Mouse (Mus musculus): Measurements from ENCODE around the gene Fam234a. TPM values are rescaled to one million over a fixed set of nuclear protein-coding genes. Genes with fewer than 3 reads are reported as not detected.

The Fam234a gene
- polyA plus RNA-seq, 1 experiment from 2014 or later: 16.4 TPM

DNA sequence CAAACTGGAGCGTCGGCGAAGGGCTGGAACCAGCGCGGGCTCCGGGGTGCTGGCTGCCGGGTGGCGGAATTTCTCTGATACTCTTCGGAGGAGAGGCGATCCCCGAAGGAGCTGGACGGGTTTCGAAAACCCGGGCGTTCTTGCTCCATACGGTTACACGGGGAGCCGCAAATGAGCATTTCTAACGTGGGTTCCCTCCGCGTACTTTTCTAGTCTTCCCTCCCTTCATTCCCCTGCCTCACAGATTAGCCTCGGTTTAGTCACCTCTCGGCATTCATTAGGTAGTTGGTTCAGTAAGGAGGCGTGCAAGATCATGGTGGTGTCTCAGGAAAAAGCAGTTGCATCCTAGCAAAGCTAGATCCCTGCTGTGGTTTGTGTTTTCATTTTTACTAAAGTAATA, 9.4 kb upstream of the Fam234a start:
- H3K4me2 ChIP-seq: peak overlapping the region; percentile 74
- no peaks in the 10 kb centered on the region for H3K9me3 ChIP-seq (replicated peaks)
- peak overlapping the region; percentile 93 for H3K9ac ChIP-seq
- peak overlapping the region; percentile 97 for H3K27ac ChIP-seq (replicated peaks)
- no peaks in the 10 kb centered on the region for H3K27me3 ChIP-seq
- H3K4me3 ChIP-seq (replicated peaks): peak overlapping the region; percentile 93
- peaks cover 24% of the 10 kb centered on the region for H3K4me1 ChIP-seq (replicated peaks)
- ATAC-seq (ENCODE audit: insufficient read depth): no peak
- 0% methylated on average over 24 of the region's 24 CpGs for WGBS (ENCODE audit: insufficient replicate concordance)
- H3K36me3 ChIP-seq (replicated peaks): peaks cover 24% of the 10 kb centered on the region

DNA sequence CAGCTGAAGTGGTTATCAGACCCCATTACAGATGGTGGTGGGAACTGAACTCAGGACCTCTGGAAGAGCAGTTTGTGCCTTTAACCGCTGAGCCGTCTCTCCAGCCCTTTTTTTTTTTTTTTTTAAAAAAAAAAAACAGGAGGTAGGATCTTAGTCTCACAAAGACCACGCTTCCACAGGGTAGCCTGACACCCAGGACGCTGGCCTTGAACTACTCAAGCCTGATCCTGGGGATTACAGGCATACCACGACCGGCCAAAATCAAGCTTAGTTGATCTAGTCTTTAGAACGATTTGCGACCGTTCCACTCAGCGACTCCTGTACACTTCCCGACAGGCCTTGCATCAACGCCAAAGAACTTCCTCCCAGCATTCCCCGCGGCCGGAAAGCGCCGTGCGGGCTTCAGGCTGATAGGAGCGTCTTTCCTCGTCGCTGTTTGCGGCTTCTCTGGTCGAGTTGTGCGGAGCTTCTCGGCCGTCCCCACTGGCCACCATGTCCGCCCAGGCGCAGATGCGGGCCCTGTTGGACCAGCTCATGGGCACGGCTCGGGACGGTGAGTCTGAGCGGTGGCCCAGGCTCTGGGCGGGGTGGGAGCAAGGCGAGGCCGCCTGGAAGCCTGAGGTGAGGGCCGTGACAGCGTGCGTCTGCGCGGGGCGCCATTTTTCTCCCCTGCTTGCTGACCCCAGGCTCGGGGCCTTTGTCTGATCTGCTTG, 8.7 kb upstream of the Fam234a start, which contains the start of gene Luc7l:
Luc7l (plus strand) TSS at position 358 of the 713 bp plus-strand sequence.
- peak within 1 kb of the TSS; percentile 74 for H3K4me2 ChIP-seq
- H3K9me3 ChIP-seq (replicated peaks): no peaks in the 10 kb centered on the region
- H3K4me1 ChIP-seq (replicated peaks): peaks cover 24% of the 10 kb centered on the region
- peak; percentile 96 for ATAC-seq (ENCODE audit: insufficient read depth)
- peaks cover 17% of the 10 kb centered on the region for H3K36me3 ChIP-seq (replicated peaks)
- peak within 1 kb of the TSS; percentile 97 for H3K27ac ChIP-seq (replicated peaks)
- peak within 1 kb of the TSS; percentile 93 for H3K4me3 ChIP-seq (replicated peaks)
- under 1% methylated on average over 43 of the region's 43 CpGs for WGBS (ENCODE audit: insufficient replicate concordance)
- H3K27me3 ChIP-seq: no peaks in the 10 kb centered on the region
- peak within 1 kb of the TSS; percentile 93 for H3K9ac ChIP-seq

DNA sequence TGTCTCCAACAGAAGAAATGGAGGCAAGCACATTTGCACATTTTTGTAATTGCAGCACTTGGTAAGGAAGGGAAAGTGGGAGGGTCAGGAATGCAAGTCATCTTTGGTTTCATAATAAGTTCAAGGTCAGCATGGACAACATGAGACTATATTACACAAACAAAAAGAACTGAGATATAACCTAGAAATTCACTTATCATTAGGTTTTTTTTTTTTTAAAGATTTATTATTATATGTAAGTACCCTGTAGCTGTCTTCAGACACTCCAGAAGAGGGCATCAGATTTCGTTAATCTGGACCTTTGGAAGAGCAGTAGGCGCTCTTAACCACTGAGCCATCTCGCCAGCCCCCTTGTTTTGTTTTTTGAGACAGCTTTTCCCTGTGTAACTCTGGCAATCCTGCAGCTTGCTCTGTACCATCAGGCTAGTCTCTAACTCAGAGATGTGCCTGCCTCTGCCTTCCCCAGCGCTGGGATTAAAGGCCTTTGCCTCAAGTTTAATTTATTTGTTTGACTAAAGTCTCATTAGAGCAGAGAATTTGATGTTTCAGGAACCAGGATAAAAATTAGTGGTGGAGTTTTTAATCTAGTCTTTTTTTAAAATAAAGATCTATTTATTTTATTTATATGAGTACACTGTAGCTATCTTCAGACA, 8.0 kb upstream of the Fam234a start:
- ATAC-seq (ENCODE audit: insufficient read depth): no peak
- H3K4me3 ChIP-seq (replicated peaks): peak overlapping the region; percentile 93
- H3K27me3 ChIP-seq: no peaks in the 10 kb centered on the region
- H3K4me2 ChIP-seq: peak overlapping the region; percentile 74
- no peaks in the 10 kb centered on the region for H3K9me3 ChIP-seq (replicated peaks)
- peak overlapping the region; percentile 97 for H3K27ac ChIP-seq (replicated peaks)
- H3K4me1 ChIP-seq (replicated peaks): peaks cover 24% of the 10 kb centered on the region
- H3K36me3 ChIP-seq (replicated peaks): peaks cover 10% of the 10 kb centered on the region
- WGBS (ENCODE audit: insufficient replicate concordance): 50% methylated on average over 4 of the region's 4 CpGs
- peak overlapping the region; percentile 44; the same call in 1 of the 2 replicates for H3K9ac ChIP-seq

DNA sequence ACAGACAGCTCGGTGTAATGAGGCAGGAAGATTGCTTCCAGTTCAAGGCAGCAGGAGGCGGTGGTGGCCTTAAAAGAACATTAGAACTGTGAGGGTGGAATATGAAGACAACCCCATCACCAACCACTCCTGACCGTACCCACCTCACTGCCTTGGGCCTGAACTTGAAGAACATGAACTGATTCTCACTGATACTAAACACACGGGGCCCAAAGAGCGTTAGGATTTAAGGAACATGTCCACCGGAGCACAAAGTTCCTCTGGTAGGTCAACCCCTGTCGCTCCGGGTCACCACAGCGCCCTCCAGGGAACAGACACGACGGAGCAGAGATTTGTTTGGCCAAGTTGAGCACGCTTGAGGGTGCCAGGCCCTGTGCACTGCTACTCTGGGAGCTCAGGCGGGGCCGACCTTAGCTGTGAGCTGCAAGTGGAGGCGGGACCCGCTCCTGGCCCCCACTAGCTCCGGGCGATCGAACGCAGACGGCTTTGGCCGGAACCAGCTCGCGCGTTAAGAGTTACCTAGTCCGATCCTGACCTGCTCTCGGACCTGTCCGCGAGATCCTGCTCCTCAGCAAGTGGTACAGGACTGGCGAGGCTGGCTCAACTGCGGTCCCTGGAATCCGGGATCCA, 456 bp downstream of the Fam234a start:
- Histone ChIP-seq H3K9me3 (replicated peaks) (no peaks in the 10 kb centered on the region), H3K4me3 (replicated peaks) (peak overlapping the region; percentile 71), H3K36me3 (replicated peaks) (no peaks in the 10 kb centered on the region), H3K27me3 (no peaks in the 10 kb centered on the region), H3K4me2 (peak overlapping the region; percentile 98), H3K27ac (replicated peaks) (peak overlapping the region; percentile 78), H3K9ac (peak overlapping the region; percentile 63), H3K4me1 (replicated peaks) (peaks cover 54% of the 10 kb centered on the region)
- under 1% methylated on average over 32 of the region's 32 CpGs for WGBS (ENCODE audit: insufficient replicate concordance)
- peak; percentile 70 for ATAC-seq (ENCODE audit: insufficient read depth)

DNA sequence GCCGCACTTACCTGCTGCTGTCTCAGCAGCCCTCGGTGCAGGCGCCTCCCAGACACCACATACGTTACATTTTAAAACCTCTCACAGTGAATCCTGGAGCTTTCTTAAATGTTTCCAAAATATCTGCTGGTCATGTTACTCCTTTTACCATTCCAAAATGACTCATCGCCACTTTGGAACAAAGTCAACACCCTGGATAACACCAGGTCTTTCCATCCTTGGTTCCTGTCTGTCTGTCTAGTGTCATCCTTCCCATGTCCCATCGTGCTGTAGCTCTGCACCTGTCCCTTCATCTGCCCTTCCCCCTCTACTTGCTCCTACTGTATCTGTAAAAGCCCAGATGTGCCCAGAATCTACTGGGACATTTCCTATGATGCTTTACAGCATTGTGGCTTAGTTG, 3.1 kb downstream of the Fam234a start:
- Histone ChIP-seq H3K27ac (replicated peaks) (peak overlapping the region; percentile 51; the same call in 1 of the 2 replicates), H3K4me3 (replicated peaks) (no peak overlapping the region), H3K9ac (no peak overlapping the region), H3K9me3 (replicated peaks) (no peaks in the 10 kb centered on the region), H3K36me3 (replicated peaks) (no peaks in the 10 kb centered on the region), H3K4me1 (replicated peaks) (peaks cover 76% of the 10 kb centered on the region), H3K27me3 (no peaks in the 10 kb centered on the region), H3K4me2 (no peak overlapping the region)
- WGBS (ENCODE audit: insufficient replicate concordance): 66% methylated on average over 6 of the region's 6 CpGs
- no peak for ATAC-seq (ENCODE audit: insufficient read depth)

DNA sequence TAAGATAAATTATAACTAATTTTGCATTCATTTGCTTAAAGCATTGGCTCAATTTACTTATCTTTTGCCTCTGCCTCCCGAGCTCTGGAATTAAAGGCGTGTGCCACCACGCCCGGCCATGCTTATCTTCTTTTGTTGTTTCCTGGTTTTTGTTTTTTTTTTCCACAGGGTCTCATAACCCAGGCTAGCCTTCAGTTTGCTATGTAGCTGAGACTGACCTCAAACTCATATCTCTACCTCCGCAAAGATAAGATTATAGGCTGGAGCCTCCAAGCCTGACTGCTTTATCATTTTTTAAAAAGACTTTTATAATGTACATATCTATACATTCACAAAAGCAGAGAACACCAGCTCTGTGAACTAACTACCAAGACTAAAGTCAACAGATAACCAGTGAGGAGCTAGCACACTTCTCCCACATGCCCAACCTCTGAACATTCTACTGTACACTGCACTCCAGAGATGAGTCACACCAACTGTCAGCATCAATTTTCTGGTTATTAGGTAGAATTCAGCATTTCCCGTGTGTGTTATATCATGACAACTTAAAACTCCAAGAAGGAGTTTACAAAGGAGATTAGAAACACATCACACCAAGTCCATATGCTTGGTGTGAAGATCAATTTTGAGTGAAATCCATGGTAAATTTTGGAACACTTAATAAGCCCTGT, 3.8 kb downstream of the Fam234a start:
- 19% methylated on average over 6 of the region's 6 CpGs for WGBS (ENCODE audit: insufficient replicate concordance)
- H3K4me3 ChIP-seq (replicated peaks): no peak overlapping the region
- peak overlapping the region; percentile 51; the same call in 1 of the 2 replicates for H3K27ac ChIP-seq (replicated peaks)
- H3K4me2 ChIP-seq: peak overlapping the region; percentile 14
- no peaks in the 10 kb centered on the region for H3K27me3 ChIP-seq
- H3K4me1 ChIP-seq (replicated peaks): peaks cover 83% of the 10 kb centered on the region
- no peaks in the 10 kb centered on the region for H3K36me3 ChIP-seq (replicated peaks)
- ATAC-seq (ENCODE audit: insufficient read depth): no peak
- no peaks in the 10 kb centered on the region for H3K9me3 ChIP-seq (replicated peaks)
- H3K9ac ChIP-seq: no peak overlapping the region

DNA sequence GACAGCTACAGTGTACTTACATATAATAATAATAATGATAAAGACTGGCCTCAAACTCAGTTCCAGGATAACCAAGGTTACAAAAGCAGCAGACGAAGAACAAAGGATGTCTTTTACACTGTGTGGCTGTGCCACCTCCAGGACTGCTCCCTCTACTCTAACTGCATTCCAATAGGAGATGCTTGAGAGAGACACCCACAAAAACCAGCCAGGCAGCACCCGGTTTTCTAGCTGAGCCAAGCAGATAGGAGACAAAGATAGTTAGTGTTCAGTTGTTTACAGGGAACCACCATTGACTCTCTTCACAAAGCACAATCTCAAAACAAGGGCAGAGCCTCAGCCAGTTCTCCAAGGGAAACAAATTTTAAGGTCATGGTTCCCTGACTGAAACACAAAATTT, 4.5 kb downstream of the Fam234a start:
- no peak overlapping the region for H3K9ac ChIP-seq
- H3K27ac ChIP-seq (replicated peaks): peak overlapping the region; percentile 22; the same call in 1 of the 2 replicates
- H3K4me2 ChIP-seq: peak overlapping the region; percentile 14
- no peak overlapping the region for H3K4me3 ChIP-seq (replicated peaks)
- 41% methylated on average over 2 of the region's 2 CpGs for WGBS (ENCODE audit: insufficient replicate concordance)
- H3K36me3 ChIP-seq (replicated peaks): no peaks in the 10 kb centered on the region
- ATAC-seq (ENCODE audit: insufficient read depth): no peak
- H3K9me3 ChIP-seq (replicated peaks): no peaks in the 10 kb centered on the region
- no peaks in the 10 kb centered on the region for H3K27me3 ChIP-seq
- H3K4me1 ChIP-seq (replicated peaks): peaks cover 88% of the 10 kb centered on the region

DNA sequence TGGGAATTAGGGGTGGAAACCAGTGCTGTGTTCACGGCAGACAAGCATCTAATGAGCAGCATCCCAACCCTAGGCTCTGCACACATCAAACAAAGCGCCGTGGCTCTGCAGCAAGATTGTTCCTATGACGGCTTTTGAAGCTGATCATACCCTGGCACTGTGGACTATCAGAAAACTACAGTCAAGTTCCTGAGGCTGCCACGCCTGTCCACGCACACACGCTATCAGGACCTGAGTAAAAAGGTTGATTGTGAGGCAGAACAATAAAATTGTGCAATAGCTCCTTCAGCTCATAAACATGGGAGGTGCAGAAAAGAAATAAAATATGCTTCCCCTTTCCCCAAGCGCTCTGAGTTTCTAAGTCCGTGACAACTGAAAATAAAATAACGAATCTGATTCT, 6.4 kb downstream of the Fam234a start:
- no peak overlapping the region for H3K4me3 ChIP-seq (replicated peaks)
- H3K9ac ChIP-seq: no peak overlapping the region
- no peaks in the 10 kb centered on the region for H3K36me3 ChIP-seq (replicated peaks)
- 0 out of 2 replicates have a peak overlapping the region, but pooled peaks have one; percentile 10 for H3K27ac ChIP-seq (replicated peaks)
- 0 out of 2 replicates have a peak, but pooled peaks have one; percentile 22 for ATAC-seq (ENCODE audit: insufficient read depth)
- no peaks in the 10 kb centered on the region for H3K27me3 ChIP-seq
- H3K9me3 ChIP-seq (replicated peaks): no peaks in the 10 kb centered on the region
- 29% methylated on average over 10 of the region's 10 CpGs for WGBS (ENCODE audit: insufficient replicate concordance)
- peaks cover 69% of the 10 kb centered on the region for H3K4me1 ChIP-seq (replicated peaks)
- H3K4me2 ChIP-seq: no peak overlapping the region

DNA sequence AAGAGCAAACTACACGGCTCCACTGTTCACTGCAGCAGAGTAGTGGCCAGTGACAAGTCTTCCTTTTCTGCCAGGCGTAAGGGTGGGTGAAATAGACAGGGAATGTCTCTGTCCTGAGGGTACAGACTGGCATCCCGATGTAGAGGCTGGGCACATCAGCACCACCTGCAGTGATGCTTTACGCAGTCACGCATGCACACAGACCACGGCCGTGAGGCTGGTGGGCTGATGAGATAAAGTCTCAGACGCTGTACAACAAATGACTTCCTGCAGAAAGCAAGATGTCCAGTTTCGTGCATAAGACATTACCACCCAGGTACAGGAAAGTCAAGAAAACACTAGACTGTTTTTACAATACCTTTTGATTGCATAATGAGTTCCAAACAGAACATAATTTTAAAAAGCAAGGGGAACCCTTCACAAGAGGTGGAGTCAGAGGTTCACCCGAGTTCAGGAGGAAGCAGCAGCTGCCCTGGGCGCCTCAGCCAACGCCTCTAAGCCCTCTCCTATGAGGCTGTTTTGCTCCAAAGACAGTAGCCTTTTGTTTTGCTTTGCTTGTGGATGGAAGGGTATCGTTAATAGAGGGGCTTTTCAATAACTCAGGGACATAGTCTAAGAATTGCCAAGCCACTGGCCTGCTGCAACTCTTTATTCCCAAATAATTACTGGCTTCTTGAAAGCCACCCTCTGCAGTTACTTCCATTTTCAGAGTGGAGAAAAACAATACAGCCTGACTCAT, 8.8 kb downstream of the Fam234a start:
- peaks cover 57% of the 10 kb centered on the region for H3K4me1 ChIP-seq (replicated peaks)
- peak overlapping the region; percentile 10; the same call in 1 of the 2 replicates for H3K4me2 ChIP-seq
- no peak for ATAC-seq (ENCODE audit: insufficient read depth)
- no peak overlapping the region for H3K9ac ChIP-seq
- peak overlapping the region; percentile 25; the same call in 1 of the 2 replicates for H3K27ac ChIP-seq (replicated peaks)
- no peak overlapping the region for H3K4me3 ChIP-seq (replicated peaks)
- H3K27me3 ChIP-seq: no peaks in the 10 kb centered on the region
- no peaks in the 10 kb centered on the region for H3K36me3 ChIP-seq (replicated peaks)
- WGBS (ENCODE audit: insufficient replicate concordance): 31% methylated on average over 13 of the region's 13 CpGs
- H3K9me3 ChIP-seq (replicated peaks): no peaks in the 10 kb centered on the region

DNA sequence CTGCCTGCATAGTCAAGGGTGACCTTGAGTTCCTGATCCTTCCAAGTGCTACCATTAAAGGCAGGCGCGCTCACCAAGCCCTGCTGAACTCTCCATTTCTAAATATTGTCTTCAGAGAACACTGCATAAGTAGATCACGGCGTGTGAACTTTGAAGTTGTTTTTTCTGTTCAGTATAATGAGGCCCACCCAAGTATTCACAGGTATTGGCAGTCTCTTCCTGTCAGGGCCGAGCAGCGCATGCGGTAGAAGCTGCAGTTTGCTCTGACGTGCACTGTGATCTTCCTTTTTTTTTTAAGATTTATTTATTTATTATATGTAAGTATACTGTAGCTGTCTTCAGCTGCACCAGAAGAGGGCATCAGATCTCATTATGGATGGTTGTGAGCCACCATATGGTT, 9.7 kb downstream of the Fam234a start:
- Histone ChIP-seq H3K9me3 (replicated peaks) (no peaks in the 10 kb centered on the region), H3K36me3 (replicated peaks) (no peaks in the 10 kb centered on the region), H3K9ac (no peak overlapping the region), H3K4me2 (no peak overlapping the region), H3K4me1 (replicated peaks) (peaks cover 49% of the 10 kb centered on the region), H3K27ac (replicated peaks) (no peak overlapping the region), H3K27me3 (no peaks in the 10 kb centered on the region), H3K4me3 (replicated peaks) (no peak overlapping the region)
- WGBS (ENCODE audit: insufficient replicate concordance): 79% methylated on average over 8 of the region's 8 CpGs
- no peak for ATAC-seq (ENCODE audit: insufficient read depth)
